Mouse (Mus musculus) inflammation-experienced regulatory T-cells, adult 6 months (primary cell): ENCODE data around the gene Mvk. TPM values are rescaled to one million over a fixed set of nuclear protein-coding genes. Genes with fewer than 3 reads are reported as not detected.

Source experiments
- polyA plus RNA-seq, 3 experiments: library from polyadenylated mRNA; unstranded; fragments of 100-300 nt; shearing (Covaris generic); gene quantifications; one replicate each; pipeline ENCODE4 v1.2.1; 2017

Mvk gene
- polyA plus RNA-seq, 3 experiments from 2014 or later: 9.6 to 13.8 (median 12.8) TPM

Other genes starting within 250 kb of the Mvk start
- gene Foxn4, start 170.5 kb upstream of the Mvk start, polyA plus RNA-seq: not detected
- 1 to 10 TPM; 1.5 to 4.3 (median 2.9) TPM for gene Myo1h, start 155.1 kb upstream of the Mvk start, polyA plus RNA-seq
- 10 to 100 TPM; 57.7 to 73.7 (median 61.6) TPM for gene Kctd10, start 63.8 kb upstream of the Mvk start, polyA plus RNA-seq
- gene Ube3b, start 63.7 kb upstream of the Mvk start, polyA plus RNA-seq: 10 to 100 TPM; 23.0 to 29.2 (median 28.0) TPM
- gene Mmab, start 209 bp upstream of the Mvk start, polyA plus RNA-seq: 1 to 10 TPM; 4.2 to 5.9 (median 4.2) TPM
- gene Fam222a, start 123.7 kb downstream of the Mvk start, polyA plus RNA-seq: not detected
- under 1 TPM; 0.19 to 0.90 (median 0.47) TPM for gene Trpv4, start 214.2 kb downstream of the Mvk start, polyA plus RNA-seq
- 100 to 1,000 TPM; 220 to 248 (median 235) TPM for gene Gltp, start 246.7 kb downstream of the Mvk start, polyA plus RNA-seq